ENCODE assay signal across 8 mouse cellular contexts in the genomic region with DNA sequence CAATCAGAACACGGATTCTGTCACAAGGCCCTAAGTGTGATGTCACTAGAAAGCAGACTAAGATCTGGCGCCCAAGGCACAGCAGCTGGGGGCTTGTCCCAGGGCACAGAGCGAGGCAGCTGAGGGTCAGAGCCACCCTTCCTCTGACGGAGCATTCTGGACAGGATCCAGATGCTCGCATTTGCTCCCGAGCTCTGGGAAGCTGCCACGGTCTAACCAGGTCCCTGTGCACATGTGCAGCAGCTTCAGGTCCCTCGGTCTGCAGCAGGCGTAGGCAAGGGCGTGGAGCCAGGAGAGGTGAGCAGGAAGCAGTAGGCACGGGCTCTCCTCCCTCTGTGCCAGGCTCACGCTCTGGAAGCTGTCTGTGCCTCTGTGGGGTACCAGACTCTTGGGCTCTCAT.
DNase-seq lines count a peak whose midpoint lies in the region; ATAC-seq lines count a peak whose summit lies in the region.

No protein-coding gene starts in this region.

- H3K36me3 ChIP-seq in heart, embryonic 14.5 days (ENCODE audit: control insufficient read depth, insufficient read depth, low read length): no peaks in the 10 kb centered on the region
- H3K36me3 ChIP-seq in lung, embryonic 16.5 days (ENCODE audit: control insufficient read depth, insufficient read depth, low read length): no peaks in the 10 kb centered on the region
- no peaks in the 10 kb centered on the region for H3K36me3 ChIP-seq in embryonic facial prominence, embryonic 12.5 days

- H3K4me1 ChIP-seq in heart, embryonic 14.5 days (ENCODE audit: control insufficient read depth in 2 of 2, insufficient read depth in 2 of 2, low read length in 2 of 2): peaks cover 2 to 10% of the 10 kb centered on the region in 2 experiments; a peak in 3 of 4 replicates
- peaks cover 10% of the 10 kb centered on the region for H3K4me1 ChIP-seq in lung, embryonic 16.5 days (replicated peaks; ENCODE audit: control insufficient read depth, insufficient read depth, low read length)
- H3K4me1 ChIP-seq in embryonic facial prominence, embryonic 12.5 days: peaks cover 11% of the 10 kb centered on the region

- H3K27me3 ChIP-seq in heart, embryonic 14.5 days (ENCODE audit: control insufficient read depth, insufficient read depth, low read length): no peaks in the 10 kb centered on the region
- no peaks in the 10 kb centered on the region for H3K27me3 ChIP-seq in lung, embryonic 16.5 days (ENCODE audit: control insufficient read depth, insufficient read depth, low read depth, low read length)
- H3K27me3 ChIP-seq in embryonic facial prominence, embryonic 12.5 days: no peaks in the 10 kb centered on the region

- ATAC-seq in heart, embryonic 14.5 days (ENCODE audit: insufficient number of reproducible peaks, insufficient read depth, low FRiP score, low read depth): peak; percentile 27; the same call in 1 of the 2 replicates
- ATAC-seq in lung, embryonic 16.5 days (ENCODE audit: low read depth): peak; percentile 29; the same call in 1 of the 2 replicates
- no peak for ATAC-seq in embryonic facial prominence, embryonic 12.5 days (ENCODE audit: insufficient number of reproducible peaks, insufficient read depth, low FRiP score, low TSS enrichment)
- no peak for ATAC-seq in monocyte, adult 5-6 weeks (replicated peaks; ENCODE audit: insufficient number of reproducible peaks, low FRiP score, low TSS enrichment, poor library complexity, severe bottlenecking)

- H3K27ac ChIP-seq in heart, embryonic 14.5 days (replicated peaks in 1 of 2; ENCODE audit: control insufficient read depth in 1 of 2, insufficient read depth in 1 of 2, low read depth in 2 of 2, low read length in 2 of 2): no peak overlapping the region
- no peak overlapping the region for H3K27ac ChIP-seq in lung, embryonic 16.5 days (ENCODE audit: low read length)
- H3K27ac ChIP-seq in embryonic facial prominence, embryonic 12.5 days: no peak overlapping the region

- 0 out of 2 replicates have a peak overlapping the region, but pooled peaks have one; percentile 4 for H3K4me2 ChIP-seq in heart, embryonic 14.5 days (ENCODE audit: low read length)
- H3K4me2 ChIP-seq in lung, embryonic 16.5 days (ENCODE audit: low read depth, low read length): 0 out of 2 replicates have a peak overlapping the region, but pooled peaks have one; percentile 4
- 0 out of 2 replicates have a peak overlapping the region, but pooled peaks have one; percentile 7 for H3K4me2 ChIP-seq in embryonic facial prominence, embryonic 12.5 days (replicated peaks)

- no peak for DNase-seq in heart, adult 8-10 months (ENCODE audit: low spot score)
- no peak for DNase-seq in lung, postnatal 36 days
- peak; percentile 67 for DNase-seq in lung, postnatal 10 days
- DNase-seq in testis, postnatal 10 days (ENCODE audit: low spot score): no peak

- no peaks in the 10 kb centered on the region for H3K9me3 ChIP-seq in heart, embryonic 14.5 days (ENCODE audit: control insufficient read depth, low read length)
- H3K9me3 ChIP-seq in lung, embryonic 16.5 days (ENCODE audit: control insufficient read depth, low read length): no peaks in the 10 kb centered on the region
- no peaks in the 10 kb centered on the region for H3K9me3 ChIP-seq in embryonic facial prominence, embryonic 12.5 days

- H3K4me3 ChIP-seq in heart, embryonic 14.5 days (ENCODE audit: control insufficient read depth in 1 of 2, insufficient read depth in 1 of 2, low read depth in 1 of 2, low read length in 2 of 2): no peak overlapping the region
- H3K4me3 ChIP-seq in lung, embryonic 16.5 days (ENCODE audit: low read length): no peak overlapping the region
- no peak overlapping the region for H3K4me3 ChIP-seq in embryonic facial prominence, embryonic 12.5 days

- H3K9ac ChIP-seq in heart, embryonic 14.5 days (ENCODE audit: low read length): no peak overlapping the region
- H3K9ac ChIP-seq in lung, embryonic 16.5 days (ENCODE audit: low read length): 0 out of 2 replicates have a peak overlapping the region, but pooled peaks have one; percentile 22
- H3K9ac ChIP-seq in embryonic facial prominence, embryonic 12.5 days: no peak overlapping the region

- WGBS in heart, embryonic 14.5 days: 38% methylated on average over 12 of the region's 12 CpGs
- 40% methylated on average over 12 of the region's 12 CpGs for WGBS in lung, embryonic 16.5 days
- WGBS in embryonic facial prominence, embryonic 12.5 days: 55% methylated on average over 12 of the region's 12 CpGs

Comparison
In these comparisons a context has a peak if more than half of its experiments do, and no peak if none do; other contexts are left out.
1. ATAC-seq: peak in heart, embryonic 14.5 days (single experiment) and lung, embryonic 16.5 days (single experiment); none in embryonic facial prominence, embryonic 12.5 days (single experiment) and monocyte, adult 5-6 weeks (single experiment).
2. Peak in every context shown above with its lines, with median percentiles within 50 percentile points of each other: H3K4me2 ChIP-seq.